Mouse (Mus musculus) intestine, embryonic 14.5 days (tissue): ENCODE results near the gene Car14. TPM values are rescaled to one million over a fixed set of nuclear protein-coding genes. Genes with fewer than 3 reads are reported as not detected.
A peak's percentile ranks its signal among the peaks of the same experiment; 100 is the strongest.

Experiments used
- ATAC-seq: fragments of 200-750 bp; cut with Nextera tagmentation; replicated peaks from 2 replicates; pipeline ENCODE4 v1.8.0; 2017; ENCODE audit warnings: low read depth, moderate number of reproducible peaks, moderate TSS enrichment, moderate library complexity; ENCODE audit not compliant: low FRiP score, low TSS enrichment
- DNase-seq: peaks from one replicate; pipeline ENCODE4 v3.0.0-alpha.2; 2018; ENCODE audit warnings: low spot score
- H3K27ac ChIP-seq: fragments of 300-500 bp; sonication (generic); 2 replicates; pipeline ENCODE4 v1.5.1; 2014; ENCODE audit warnings: low read depth, mild to moderate bottlenecking, control low read depth
- H3K27me3 ChIP-seq: fragments of 300-500 bp; sonication (generic); replicated peaks from 2 replicates; pipeline ENCODE4 v1.6.1; 2014; ENCODE audit warnings: low read length, control low read depth; ENCODE audit not compliant: control insufficient read depth, insufficient read depth
- H3K36me3 ChIP-seq: fragments of 300-500 bp; sonication (generic); 2 replicates; pipeline ENCODE4 v1.6.1; 2014; ENCODE audit warnings: low read length, control low read depth; ENCODE audit not compliant: control insufficient read depth, insufficient read depth
- H3K4me1 ChIP-seq: fragments of 300-500 bp; sonication (generic); replicated peaks from 2 replicates; pipeline ENCODE4 v1.6.1; 2014; ENCODE audit warnings: low read length, control low read depth, mixed read lengths; ENCODE audit not compliant: control insufficient read depth, insufficient read depth
- H3K4me2 ChIP-seq: fragments of 300-500 bp; sonication (generic); 2 replicates; pipeline ENCODE4 v1.6.1; 2014; ENCODE audit warnings: low read length
- H3K4me3 ChIP-seq: fragments of 300-500 bp; sonication (generic); 2 replicates; pipeline ENCODE4 v1.5.1; 2014; ENCODE audit warnings: low read depth, low read length, control low read depth, mixed read lengths
- H3K9ac ChIP-seq: fragments of 300-500 bp; sonication (generic); 2 replicates; pipeline ENCODE4 v1.6.1; 2014; ENCODE audit warnings: mild to moderate bottlenecking, low read length
- H3K9me3 ChIP-seq: fragments of 300-500 bp; sonication (generic); 2 replicates; pipeline ENCODE4 v1.6.1; 2016; ENCODE audit warnings: low read length, control low read depth; ENCODE audit not compliant: control insufficient read depth
- WGBS: fragments of 180-500 bp; shearing (Covaris S2); extraction: QIAGEN DNeasy Blood & Tissue Kit; methylation state at CpG from one replicate; pipeline ENCODE4 v1.1.7; 2014; 5-methylcytosine and 5-hydroxymethylcytosine counted together
- polyA plus RNA-seq: library from polyadenylated mRNA; unstranded; fragments of >200 nt; fragmentation: Nextera tagmentation; extraction: Ambion mirVana; gene quantifications from 2 replicates; pipeline ENCODE4 v1.2.1, GENCODE M21; 2014

Gene Car14
- polyA plus RNA-seq, 1 experiment from 2014 or later, result 4.3 TPM

DNA sequence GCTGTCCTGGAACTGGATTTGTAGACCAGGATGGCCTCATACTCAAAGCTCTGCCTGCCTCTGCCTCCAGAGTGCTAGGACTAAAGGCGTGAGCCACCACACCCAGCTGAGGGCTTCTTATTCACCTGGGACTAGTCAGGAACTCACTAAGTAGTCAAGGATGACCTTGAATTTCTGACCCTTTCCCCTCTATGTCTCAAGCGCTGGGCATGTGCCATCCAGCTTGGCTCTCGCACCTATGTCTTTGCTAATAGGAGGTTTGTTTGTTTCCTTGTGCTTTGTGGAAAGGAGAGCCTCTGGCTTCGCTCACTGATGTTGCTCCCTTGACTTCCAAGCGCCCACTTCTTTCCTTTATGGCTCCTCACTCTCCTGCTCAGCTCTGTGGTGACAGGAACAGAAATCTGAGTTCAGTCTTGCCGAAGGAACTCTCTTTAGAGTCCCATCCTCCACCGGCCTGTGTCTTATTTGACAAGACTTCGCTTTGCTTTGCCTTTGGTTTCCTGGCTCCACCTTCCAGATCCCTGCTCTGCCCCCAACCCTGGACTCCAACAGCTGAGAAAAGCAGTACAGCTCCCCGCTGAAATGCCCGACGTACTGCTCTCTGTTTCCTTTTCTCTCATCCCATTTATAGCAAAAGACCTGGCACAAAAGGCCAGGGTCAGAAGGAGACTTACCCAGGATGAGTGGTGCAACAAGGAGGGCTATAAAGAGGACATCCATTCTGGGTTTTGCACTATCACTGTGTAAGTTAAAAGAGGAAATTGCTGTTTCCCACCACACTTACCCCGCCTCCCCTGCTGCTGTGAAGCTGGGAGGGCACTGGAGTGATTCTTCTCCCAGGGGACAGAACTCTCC is 13.1 kb downstream of the Car14 start, which contains the start of gene BC028528:
Gene BC028528 (minus strand): TSS at position 795 of the 855 bp plus-strand sequence.
- 0 out of 2 replicates have a peak, but pooled peaks cover 6% of the 10 kb centered on the region for H3K36me3 ChIP-seq
- ATAC-seq, result no peak
- peak within 1 kb of the TSS; percentile 54 for H3K4me2 ChIP-seq
- H3K4me1 ChIP-seq, result peaks cover 26% of the 10 kb centered on the region
- peak; percentile 59 for DNase-seq
- H3K4me3 ChIP-seq, result peak within 1 kb of the TSS; percentile 35
- peak within 1 kb of the TSS; percentile 78 for H3K27ac ChIP-seq
- H3K9me3 ChIP-seq, result no peaks in the 10 kb centered on the region
- 21% methylated on average over 12 of the region's 12 CpGs for WGBS
- no peaks in the 10 kb centered on the region for H3K27me3 ChIP-seq
- peak within 1 kb of the TSS; percentile 37 for H3K9ac ChIP-seq

- no peak overlapping the region for H3K27ac ChIP-seq
- peaks cover 21% of the 10 kb centered on the region for H3K4me1 ChIP-seq
- no peak for ATAC-seq
- 0 out of 2 replicates have a peak, but pooled peaks cover 6% of the 10 kb centered on the region for H3K36me3 ChIP-seq
- H3K4me3 ChIP-seq, result no peak overlapping the region
- no peak for DNase-seq
- no peaks in the 10 kb centered on the region for H3K9me3 ChIP-seq
- no peak overlapping the region for H3K4me2 ChIP-seq
- no peaks in the 10 kb centered on the region for H3K27me3 ChIP-seq
- WGBS, result 76% methylated on average over 3 of the region's 3 CpGs
- no peak overlapping the region for H3K9ac ChIP-seq
Measured at GRCm38 (mm10) chr3:95889664-95890063, 14.8 kb downstream of the Car14 start.

DNA sequence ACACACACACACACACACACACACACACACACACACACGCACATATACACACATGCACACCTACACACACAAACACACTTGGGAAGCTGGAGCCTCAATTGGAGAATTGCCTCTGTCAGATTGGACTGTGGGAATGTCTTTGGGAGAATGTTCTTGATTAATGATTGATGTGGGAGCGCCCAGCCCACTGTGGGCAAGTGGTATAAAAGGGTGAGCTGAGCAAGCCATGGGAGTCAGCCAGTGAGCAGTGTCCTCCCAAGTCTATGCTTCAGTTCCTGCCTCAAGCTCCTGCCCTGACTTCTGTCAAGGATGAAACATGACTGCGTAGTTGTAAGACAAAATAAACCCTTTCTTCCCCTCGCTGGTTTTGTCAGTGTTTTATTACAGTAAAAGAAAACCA is 16.9 kb downstream of the Car14 start:
- ATAC-seq (no peak), DNase-seq (no peak)
- WGBS, result 79% methylated on average over 4 of the region's 4 CpGs
- H3K27me3 ChIP-seq, result no peaks in the 10 kb centered on the region
- no peak overlapping the region for H3K27ac ChIP-seq
- no peaks in the 10 kb centered on the region for H3K9me3 ChIP-seq
- H3K4me1 ChIP-seq, result peaks cover 18% of the 10 kb centered on the region
- 0 out of 2 replicates have a peak, but pooled peaks cover 6% of the 10 kb centered on the region for H3K36me3 ChIP-seq
- H3K4me3 ChIP-seq, result no peak overlapping the region
- no peak overlapping the region for H3K9ac ChIP-seq
- H3K4me2 ChIP-seq, result no peak overlapping the region

GRCm38 (mm10) chr3:95884400-95884799 is 20.1 kb downstream of the Car14 start:
- Histone ChIP-seq H3K36me3 (0 out of 2 replicates have a peak, but pooled peaks cover 6% of the 10 kb centered on the region), H3K9ac (no peak overlapping the region), H3K27ac (no peak overlapping the region), H3K9me3 (no peaks in the 10 kb centered on the region), H3K4me1 (peaks cover 3% of the 10 kb centered on the region; the same call in 1 of the 2 replicates), H3K4me3 (no peak overlapping the region), H3K27me3 (no peaks in the 10 kb centered on the region), H3K4me2 (no peak overlapping the region)
- WGBS, result 73% methylated on average over 5 of the region's 5 CpGs
- DNase-seq, result no peak
- no peak for ATAC-seq

DNA sequence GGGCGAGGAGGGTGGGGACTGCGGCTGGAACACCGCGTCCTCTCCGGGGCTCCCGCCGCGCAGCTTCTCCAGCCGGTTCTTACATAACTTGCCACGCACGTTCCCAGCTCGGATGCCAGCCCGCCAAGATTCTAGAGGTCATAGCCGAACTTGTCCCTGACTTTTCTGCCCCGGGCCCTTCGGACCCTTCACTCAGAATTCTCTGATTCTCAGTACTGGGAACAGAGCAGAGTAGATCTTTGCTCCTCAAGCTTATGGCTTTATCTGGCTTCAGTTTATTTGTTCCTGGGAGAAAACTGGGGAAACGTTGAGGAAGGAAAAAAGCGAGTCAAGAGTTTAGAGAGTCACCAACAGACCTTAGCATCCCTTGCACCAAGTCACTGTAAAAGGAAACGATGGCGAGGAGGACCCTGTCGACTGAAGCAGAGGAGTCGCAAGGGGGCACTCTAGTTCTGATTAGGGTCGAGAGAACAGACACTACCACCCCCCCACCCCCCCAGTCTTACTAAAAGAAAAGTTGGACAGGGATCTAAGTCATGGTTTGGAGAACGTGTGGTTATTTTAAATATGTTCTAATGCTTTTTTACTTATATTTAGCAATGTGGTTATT is 21.6 kb downstream of the Car14 start:
- H3K9ac ChIP-seq, result peak overlapping the region; percentile 40; the same call in 1 of the 2 replicates

DNA sequence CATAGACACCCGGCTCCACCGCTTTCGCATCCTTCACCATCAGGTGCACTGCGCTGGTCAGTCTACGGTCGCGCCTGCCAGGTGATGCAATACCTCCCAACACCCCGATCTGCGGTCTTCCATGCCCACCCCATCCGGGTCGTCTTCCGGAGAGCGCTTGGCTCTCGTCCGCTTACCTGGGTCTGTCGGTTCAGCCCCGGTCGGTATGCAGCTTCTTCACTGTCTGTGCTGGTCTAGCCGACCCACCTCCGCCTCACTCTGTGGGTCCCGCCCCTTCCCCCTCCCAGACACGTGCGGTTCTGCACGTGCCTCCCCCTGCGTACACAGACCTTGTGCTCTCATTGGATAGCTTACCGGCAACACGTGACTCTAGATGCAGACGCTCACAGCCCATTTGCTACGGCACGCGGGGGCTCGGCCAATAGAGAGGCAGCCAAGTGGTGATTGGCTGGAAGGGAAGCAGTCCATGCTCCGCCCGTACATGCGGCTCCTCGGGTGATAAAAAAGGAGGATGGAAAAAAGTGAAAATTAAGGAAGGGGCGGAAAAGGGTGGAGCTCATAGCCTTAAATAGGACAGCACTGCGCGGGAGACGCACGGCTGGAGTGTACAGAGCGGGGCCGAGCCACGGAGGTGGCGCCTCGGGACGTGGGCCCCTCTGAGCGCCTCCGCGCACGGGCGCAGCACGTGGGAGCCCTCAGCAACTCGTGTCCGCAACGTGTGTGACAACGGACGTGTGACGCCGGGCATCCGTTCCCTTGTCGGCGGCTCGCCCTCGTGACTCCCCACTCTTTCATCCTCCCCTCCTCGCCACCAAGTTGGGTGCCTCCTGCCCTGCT is 22.3 kb downstream of the Car14 start, which contains the start of gene Ciart:
Gene Ciart (minus strand): TSS at position 273 of the 837 bp plus-strand sequence.
- DNase-seq (peak; percentile 95), ATAC-seq (peak; percentile 99)
- WGBS, result under 1% methylated on average over 63 of the region's 66 CpGs
- H3K27ac ChIP-seq, result peak within 1 kb of the TSS; percentile 38; the same call in 1 of the 2 replicates
- no peaks in the 10 kb centered on the region for H3K9me3 ChIP-seq
- H3K36me3 ChIP-seq, result no peaks in the 10 kb centered on the region
- no peaks in the 10 kb centered on the region for H3K27me3 ChIP-seq
- peak within 1 kb of the TSS; percentile 99 for H3K4me2 ChIP-seq
- peak within 1 kb of the TSS; percentile 49 for H3K4me3 ChIP-seq
- peak within 1 kb of the TSS; percentile 40 for H3K9ac ChIP-seq
- peaks cover 3% of the 10 kb centered on the region; the same call in 1 of the 2 replicates for H3K4me1 ChIP-seq

More for the DNA sequence above, 21.6 kb downstream of the Car14 start:
- Histone ChIP-seq H3K4me2 (peak overlapping the region; percentile 99), H3K4me1 (peaks cover 3% of the 10 kb centered on the region; the same call in 1 of the 2 replicates), H3K27me3 (no peaks in the 10 kb centered on the region), H3K36me3 (0 out of 2 replicates have a peak, but pooled peaks cover 3% of the 10 kb centered on the region), H3K27ac (peak overlapping the region; percentile 38; the same call in 1 of the 2 replicates), H3K4me3 (peak overlapping the region; percentile 49), H3K9me3 (no peaks in the 10 kb centered on the region)
- DNase-seq (peak; percentile 78), ATAC-seq (no peak)
- 2% methylated on average over 24 of the region's 24 CpGs for WGBS

GRCm38 (mm10) chr3:95879063-95879462 is 25.4 kb downstream of the Car14 start:
- no peak overlapping the region for H3K4me2 ChIP-seq
- no peaks in the 10 kb centered on the region for H3K9me3 ChIP-seq
- H3K36me3 ChIP-seq, result no peaks in the 10 kb centered on the region
- H3K4me3 ChIP-seq, result no peak overlapping the region
- H3K9ac ChIP-seq, result no peak overlapping the region
- ATAC-seq (no peak), DNase-seq (no peak)
- no peak overlapping the region for H3K27ac ChIP-seq
- no peaks in the 10 kb centered on the region for H3K27me3 ChIP-seq
- peaks cover 3% of the 10 kb centered on the region; the same call in 1 of the 2 replicates for H3K4me1 ChIP-seq
- 88% methylated on average over 4 of the region's 4 CpGs for WGBS

DNA sequence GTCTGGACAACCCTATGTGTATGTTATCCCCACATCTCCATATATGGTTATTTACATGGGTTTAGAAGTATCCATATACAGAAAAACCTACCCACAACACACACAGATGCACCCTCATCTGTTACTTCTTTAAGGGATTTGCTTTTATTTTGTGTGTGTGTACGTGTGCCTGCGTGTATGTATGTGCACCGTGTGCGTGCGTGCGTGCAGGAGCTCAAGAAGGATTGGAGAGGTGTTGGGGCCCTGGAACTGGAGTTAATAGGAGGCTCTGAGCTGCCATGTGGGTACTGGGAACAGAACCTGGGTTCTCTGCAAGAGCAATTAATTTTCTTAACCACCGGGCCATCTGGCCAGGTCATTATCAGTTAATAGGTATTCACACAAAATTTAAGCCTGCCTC is 32.4 kb downstream of the Car14 start:
- Histone ChIP-seq H3K9ac (peak overlapping the region; percentile 82), H3K36me3 (peaks cover 23% of the 10 kb centered on the region), H3K4me3 (peak overlapping the region; percentile 80), H3K4me1 (peaks cover 12% of the 10 kb centered on the region), H3K9me3 (no peaks in the 10 kb centered on the region), H3K27ac (0 out of 2 replicates have a peak overlapping the region, but pooled peaks have one; percentile 83), H3K4me2 (peak overlapping the region; percentile 80), H3K27me3 (no peaks in the 10 kb centered on the region)
- WGBS, result 66% methylated on average over 7 of the region's 7 CpGs
- ATAC-seq, result no peak
- DNase-seq, result no peak
